Mouse (Mus musculus): Measurements from ENCODE around the gene Thap12. TPM values are rescaled to one million over a fixed set of nuclear protein-coding genes. Genes with fewer than 3 reads are reported as not detected.

The Thap12 gene
- total RNA-seq, 4 experiments from 2014 or later = 70.7 to 89.1 (median 82.6) TPM

DNA sequence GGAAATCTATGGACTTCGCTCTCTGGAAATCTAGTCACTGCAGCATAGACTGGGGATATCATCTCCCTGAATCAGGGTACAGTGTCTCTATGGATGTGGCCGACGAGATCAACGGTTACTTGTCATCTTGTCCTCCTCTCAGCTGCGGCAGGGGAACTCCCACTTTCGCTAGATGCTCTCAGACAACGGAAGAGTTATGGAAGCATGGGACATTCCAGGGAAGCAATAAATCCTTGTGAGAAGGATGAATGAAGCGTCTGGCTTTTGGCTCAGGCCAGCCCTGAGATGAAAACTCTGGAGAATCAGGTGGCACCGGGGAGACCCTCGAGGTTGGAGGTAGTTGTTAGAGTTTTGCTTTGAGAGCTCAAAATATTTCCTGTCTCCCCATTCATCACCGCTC is 53.1 kb downstream of the Thap12 start:
- DNase-seq (ENCODE audit: low spot score) = no peak

- no peak for DNase-seq (ENCODE audit: low spot score)
Measured at GRCm38 (mm10) chr7:98756556-98756955, 53.7 kb downstream of the Thap12 start.

DNA sequence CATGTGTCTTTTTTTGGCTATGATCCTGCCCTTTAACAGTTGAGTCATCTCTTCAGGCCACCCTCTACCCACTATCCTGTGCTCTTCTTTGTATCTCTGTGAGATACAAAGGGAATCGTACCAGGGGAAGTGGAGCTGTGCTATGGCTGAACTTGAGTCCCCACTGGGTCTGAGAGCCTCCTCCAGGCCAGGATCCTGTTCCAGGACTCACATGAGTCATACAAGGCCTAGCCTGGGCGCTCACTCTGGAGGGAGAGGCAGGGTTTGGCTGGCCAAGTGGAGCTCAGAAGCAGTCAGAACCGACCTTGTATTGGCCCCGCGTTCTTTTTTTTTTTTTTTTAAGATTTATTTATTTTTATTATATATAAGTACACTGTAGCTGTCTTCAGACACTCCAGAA is 57.2 kb downstream of the Thap12 start:
- no peak for DNase-seq (ENCODE audit: low spot score)

DNA sequence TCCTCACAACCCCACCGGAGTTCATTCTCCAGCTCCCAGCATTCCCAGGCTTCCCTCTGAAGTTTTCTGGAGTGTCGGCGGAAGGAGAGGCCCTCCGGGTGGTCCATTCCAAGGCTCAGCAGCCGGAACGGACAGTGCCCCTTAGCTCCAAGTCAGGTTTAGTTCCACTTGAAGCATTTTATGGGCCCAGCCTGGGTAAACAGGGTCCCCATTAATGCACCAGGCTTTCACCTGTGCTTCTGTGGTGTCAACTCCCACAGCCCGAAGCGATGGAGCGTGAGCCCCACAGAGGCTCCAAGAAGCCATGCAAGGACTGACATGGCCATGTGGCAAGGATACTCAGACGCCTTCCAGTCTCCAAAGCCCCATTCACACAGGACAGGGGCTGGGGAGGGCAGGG is 61.0 kb downstream of the Thap12 start:
- no peak for DNase-seq (ENCODE audit: low spot score)

DNA sequence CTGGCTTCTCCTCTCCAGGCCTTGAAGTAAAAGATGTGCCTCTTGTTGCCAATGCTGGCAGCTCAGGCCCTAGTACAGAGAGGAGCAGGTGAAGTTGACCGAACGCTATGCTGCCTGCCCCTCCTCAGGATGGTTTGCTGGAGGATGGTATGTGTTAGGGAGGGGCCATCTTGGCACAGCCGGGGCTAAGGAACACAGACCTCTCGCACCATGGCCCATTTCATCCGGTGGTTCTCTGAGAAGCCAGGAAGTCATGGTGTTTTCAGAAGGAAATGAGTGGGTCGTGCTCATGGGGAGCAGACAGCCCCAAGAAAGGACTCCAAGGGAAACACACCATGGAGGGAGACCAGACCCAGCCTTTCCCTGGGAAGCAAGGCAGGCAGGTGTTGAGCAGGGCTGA is 64.4 kb downstream of the Thap12 start:
- no peak for DNase-seq (ENCODE audit: low spot score)

Other genes with a start within 250 kb of the Thap12 start
- 10 to 100 TPM in 3 of 4 experiments, 1 to 10 TPM in 1; 7.7 to 17.3 (median 12.2) TPM for gene Lrrc32, start 213.8 kb upstream of the Thap12 start, total RNA-seq (2022)
- gene Emsy, start 46.3 kb upstream of the Thap12 start, total RNA-seq (2022) = 10 to 100 TPM; 22.9 to 29.1 (median 25.2) TPM
- gene Wnt11, start 132.0 kb downstream of the Thap12 start, total RNA-seq (2022) = 1 to 10 TPM; 4.2 to 7.8 (median 6.4) TPM

Data from heart, adult 8-10 months (tissue).